Comparison of ENCODE assay signal across 14 mouse cellular contexts in the genomic region with DNA sequence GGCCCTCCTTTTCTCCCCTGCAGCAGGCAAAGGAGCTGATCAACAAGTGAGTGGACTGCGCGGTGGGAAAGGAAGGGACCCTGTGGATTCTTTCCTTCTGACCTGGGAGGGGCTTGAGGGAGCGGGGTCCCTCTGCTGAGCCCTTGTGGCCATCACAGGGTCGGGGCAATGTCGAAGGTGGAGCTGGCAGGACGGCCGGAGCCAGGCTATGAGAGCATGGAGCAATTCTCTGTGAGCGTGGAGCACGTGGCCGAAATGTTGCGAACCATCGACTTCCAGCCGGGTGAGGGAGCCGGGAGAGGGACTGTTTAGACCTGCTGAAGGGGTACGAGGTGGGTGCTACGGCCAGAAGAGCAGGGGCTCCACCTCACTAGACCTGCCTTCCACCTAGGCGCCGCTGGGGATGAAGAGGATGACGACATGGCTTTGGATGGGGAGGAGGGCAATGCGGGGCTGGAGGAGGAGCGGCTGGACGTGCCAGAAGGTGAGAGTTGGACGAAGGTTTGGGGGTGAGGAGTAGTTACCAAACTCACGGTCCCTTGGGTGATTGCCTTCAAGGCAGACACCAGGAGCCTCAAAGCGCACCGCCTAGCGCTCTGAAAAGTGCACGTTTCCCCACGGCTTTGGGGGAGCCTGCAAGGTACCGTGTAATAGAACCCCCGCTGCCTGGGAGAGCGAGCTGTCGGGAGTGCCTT. TPM values are rescaled to one million over a fixed set of nuclear protein-coding genes. Genes with fewer than 3 reads are reported as not detected.
DNase-seq lines count a peak whose midpoint lies in the region; ATAC-seq and TF ChIP-seq lines count a peak whose summit lies in the region.
"Had no signal": no experiment of that assay in that cellular context is flagged by ENCODE, and none has a peak within 500 bp of the region (broad histone marks: within the 10 kb centered on the region; RNA-seq: fewer than 3 reads in every experiment).

No protein-coding gene starts in this region.

- no peaks in the 10 kb centered on the region; the same call in 1 of the 2 replicates for H3K36me3 ChIP-seq in testis, adult 2 months (ENCODE audit: control insufficient read depth, insufficient read depth, low read length)
- H3K36me3 ChIP-seq in limb, embryonic 13.5 days: peaks cover 12% of the 10 kb centered on the region

- no peak overlapping the region for H3K27ac ChIP-seq in testis, adult 2 months (ENCODE audit: control insufficient read depth, insufficient read depth, low read depth, low read length)
- no peak overlapping the region for H3K27ac ChIP-seq in limb, embryonic 13.5 days

- no peaks in the 10 kb centered on the region; the same call in 1 of the 2 replicates for H3K27me3 ChIP-seq in testis, adult 2 months (ENCODE audit: control insufficient read depth, insufficient read depth, low read length)
- peaks cover 77% of the 10 kb centered on the region for H3K27me3 ChIP-seq in limb, embryonic 13.5 days

- no peak overlapping the region for H3K9ac ChIP-seq in limb, embryonic 13.5 days

- peak; percentile 90 for DNase-seq in heart, adult 11 months
- no peak for DNase-seq in heart, postnatal 25 days (ENCODE audit: low spot score)
- no peak for DNase-seq in testis, postnatal 10 days (ENCODE audit: low spot score)
- no peak for DNase-seq in spleen, postnatal 36 days (ENCODE audit: low spot score in 2 of 2)
- no peak for DNase-seq in right cerebral cortex, adult 18-20 months
- no peak for DNase-seq in gastrocnemius, postnatal 36 days
- DNase-seq: cerebellum, adult 11-12 months; kidney, adult 8-10 months had no signal

- intact Hi-C loops in heart, postnatal 25 days (cut with DNase I): no loop called here
- intact Hi-C loops in gastrocnemius, postnatal 36 days (cut with DNase I): no loop called here

- peak overlapping the region; percentile 82 for H3K4me3 ChIP-seq in testis, adult 2 months (ENCODE audit: control insufficient read depth, low read depth, low read length)
- H3K4me3 ChIP-seq in limb, embryonic 13.5 days: peak overlapping the region; percentile 26; the same call in 1 of the 2 replicates

- peak overlapping the region; percentile 53 for H3K4me2 ChIP-seq in limb, embryonic 13.5 days (replicated peaks)

- ATAC-seq in limb, embryonic 13.5 days (ENCODE audit: low FRiP score, low read depth): no peak
- ATAC-seq: Patski had no signal

- no peaks in the 10 kb centered on the region for H3K9me3 ChIP-seq in limb, embryonic 13.5 days

- TF ChIP-seq POLR2A in testis, adult 2 months (IDR thresholded peaks at IDR 0.05; ENCODE audit: control insufficient read depth, low read depth, low read length): no peak

- peaks cover 23% of the 10 kb centered on the region for H3K4me1 ChIP-seq in testis, adult 2 months (ENCODE audit: control insufficient read depth, insufficient read depth, low read length)
- peaks cover 24% of the 10 kb centered on the region for H3K4me1 ChIP-seq in limb, embryonic 13.5 days

- WGBS in limb, embryonic 13.5 days: under 1% methylated on average over 33 of the region's 33 CpGs

- no peak for TF ChIP-seq CTCF in testis, adult 2 months (IDR thresholded peaks at IDR 0.05; ENCODE audit: control insufficient read depth, insufficient read depth, insufficient replicate concordance, low read depth, low read length)

RNA-seq across cellular contexts. Expression of a gene that starts 1.8 kb away (rescaled TPM):
- total RNA-seq in heart, postnatal 25 days (2021): not detected
- polyA plus RNA-seq in testis, adult 2 months (2012; rRNA removed): 0.57 and 1.4 TPM in 2 replicates
- not detected in 2 replicates for polyA plus RNA-seq in limb, embryonic 13.5 days (2015; fragmentation: Nextera tagmentation; extraction: Ambion mirVana)
- not detected for total RNA-seq in gastrocnemius, postnatal 36 days (2021)
- total RNA-seq: megakaryocyte-erythroid progenitor cell, adult 5-6 weeks had no signal
- polyA plus RNA-seq: Patski had no signal

RNA-seq across cellular contexts. Expression of a gene that starts 17.2 kb away (rescaled TPM):
- total RNA-seq in heart, postnatal 25 days (2021): 10 to 100 TPM; 55.1 to 55.5 TPM
- 11.2 and 14.3 TPM in 2 replicates for polyA plus RNA-seq in testis, adult 2 months (2012; rRNA removed)
- 68.7 and 69.4 TPM in 2 replicates for polyA plus RNA-seq in limb, embryonic 13.5 days (2015; fragmentation: Nextera tagmentation; extraction: Ambion mirVana)
- total RNA-seq in gastrocnemius, postnatal 36 days (2021): 10 to 100 TPM; 19.1 to 23.9 TPM

RNA-seq across cellular contexts. Expression of a gene that starts 20.4 kb away (rescaled TPM):
- total RNA-seq in heart, postnatal 25 days (2021): 100 to 1,000 TPM; 183 to 212 TPM
- 9.8 and 11.1 TPM in 2 replicates for polyA plus RNA-seq in testis, adult 2 months (2012; rRNA removed)
- polyA plus RNA-seq in limb, embryonic 13.5 days (2015; fragmentation: Nextera tagmentation; extraction: Ambion mirVana): 7.2 and 8.1 TPM in 2 replicates
- 100 to 1,000 TPM; 349 to 367 TPM for total RNA-seq in gastrocnemius, postnatal 36 days (2021)
- total RNA-seq: megakaryocyte-erythroid progenitor cell, adult 5-6 weeks had no signal
- polyA plus RNA-seq: Patski had no signal

RNA-seq across cellular contexts. Expression of a gene that starts 28.8 kb away (rescaled TPM):
- not detected for total RNA-seq in heart, postnatal 25 days (2021)
- polyA plus RNA-seq in testis, adult 2 months (2012; rRNA removed): 311 and 315 TPM in 2 replicates
- 0.38 and 0.57 TPM in 2 replicates for polyA plus RNA-seq in limb, embryonic 13.5 days (2015; fragmentation: Nextera tagmentation; extraction: Ambion mirVana)
- not detected for total RNA-seq in gastrocnemius, postnatal 36 days (2021)
- total RNA-seq: megakaryocyte-erythroid progenitor cell, adult 5-6 weeks had no signal

RNA-seq across cellular contexts. Expression of a gene that starts 30.8 kb away (rescaled TPM):
- not detected for total RNA-seq in heart, postnatal 25 days (2021)
- 172 and 183 TPM in 2 replicates for polyA plus RNA-seq in testis, adult 2 months (2012; rRNA removed)
- polyA plus RNA-seq in limb, embryonic 13.5 days (2015; fragmentation: Nextera tagmentation; extraction: Ambion mirVana): not detected in 2 replicates
- total RNA-seq in gastrocnemius, postnatal 36 days (2021): not detected
- total RNA-seq: left cerebral cortex, postnatal 36 days; megakaryocyte-erythroid progenitor cell, adult 5-6 weeks had no signal
- polyA plus RNA-seq: frontal cortex, adult 2 months; Patski had no signal
